Mouse (Mus musculus): ENCODE data around the gene Fut2. TPM values are rescaled to one million over a fixed set of nuclear protein-coding genes. Genes with fewer than 3 reads are reported as not detected.

Gene Fut2
- polyA plus RNA-seq (2015; fragmentation: Nextera tagmentation; extraction: Ambion mirVana), result 2.7 and 2.9 TPM in 2 replicates

GRCm38 (mm10) chr7:45666161-45666560 lies at the start of gene Fut2:
Gene Fut2, minus strand, starts transcription at chr7:45666394.

DNA sequence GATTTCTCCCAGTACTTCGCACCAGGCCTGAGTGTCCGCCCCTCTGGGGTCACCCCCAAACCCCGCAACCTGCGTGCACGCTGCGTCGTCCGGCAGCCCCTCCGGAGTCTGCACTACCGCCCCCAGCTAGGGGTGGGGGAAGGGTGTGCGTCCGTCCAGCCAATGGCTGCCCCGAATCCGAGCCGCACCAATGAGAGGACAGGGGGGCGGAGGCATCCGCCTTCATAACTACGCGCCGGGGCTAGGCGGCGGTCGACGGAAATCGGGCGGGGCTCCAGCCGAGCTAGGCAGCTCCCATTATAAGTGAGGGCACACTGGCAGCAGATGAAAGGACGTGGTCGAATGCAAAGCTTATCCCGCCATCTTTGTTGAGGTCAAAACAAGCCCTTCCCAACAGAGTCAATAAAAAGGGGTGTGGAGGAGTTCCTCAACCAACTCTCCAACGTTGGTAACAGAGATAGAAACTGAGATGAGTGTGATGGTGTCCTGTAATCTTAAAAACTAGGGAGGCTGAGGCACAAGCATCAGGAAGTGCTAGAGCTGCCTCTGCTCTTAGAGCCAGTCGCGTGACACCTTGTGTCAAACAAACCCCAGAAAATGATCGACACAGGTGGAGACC lies 49.0 kb upstream of the Fut2 start, which contains the start of gene Rpl18:
TSS of gene Rpl18 (plus strand) at position 368 of the 619 bp plus-strand sequence.

DNA sequence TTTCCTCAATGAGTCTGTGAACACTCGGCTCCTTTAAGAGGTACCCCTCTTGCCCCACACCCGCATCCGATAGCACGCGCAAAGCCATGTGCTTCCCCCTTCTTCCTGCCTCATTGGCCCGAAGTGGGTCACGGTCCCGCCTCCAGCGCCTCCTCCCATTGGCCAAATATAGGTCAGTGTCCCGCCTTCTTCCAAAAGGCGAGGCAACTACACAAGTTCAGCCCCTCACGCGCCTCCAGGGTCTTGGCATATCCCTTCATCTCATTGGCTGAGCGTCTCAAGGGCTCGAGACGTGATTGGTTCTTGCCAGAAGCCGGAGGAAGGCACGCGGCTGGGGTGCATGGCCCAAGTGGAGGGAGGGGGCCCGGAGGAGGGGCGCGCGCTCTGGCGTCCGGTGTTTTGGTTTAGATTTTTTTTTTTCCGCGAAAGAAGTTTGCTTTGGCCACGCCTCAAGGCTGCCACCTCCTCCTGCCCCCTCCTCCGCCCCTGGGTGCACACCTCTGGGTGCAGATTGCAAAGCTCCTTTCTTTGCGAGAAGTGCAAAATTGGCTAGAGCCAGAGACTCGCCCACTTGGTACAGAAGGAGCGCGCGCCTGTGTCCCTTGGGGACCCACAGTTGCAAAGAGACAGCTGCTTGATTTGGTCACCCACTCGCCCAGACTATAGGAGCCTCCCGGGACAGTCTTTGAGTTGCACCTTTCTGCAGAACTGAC lies 38.7 kb upstream of the Fut2 start, which contains the start of gene Dbp:
TSS of gene Dbp (plus strand) at position 359 of the 713 bp plus-strand sequence.

GRCm38 (mm10) chr7:45699523-45700141 lies 33.4 kb upstream of the Fut2 start, which contains the start of gene Car11:
Gene Car11, plus strand, starts transcription at chr7:45699843.

GRCm38 (mm10) chr7:45693921-45694591 lies 27.9 kb upstream of the Fut2 start, which contains the start of gene Sec1:
Gene Sec1, minus strand, starts transcription at chr7:45694402.

DNA sequence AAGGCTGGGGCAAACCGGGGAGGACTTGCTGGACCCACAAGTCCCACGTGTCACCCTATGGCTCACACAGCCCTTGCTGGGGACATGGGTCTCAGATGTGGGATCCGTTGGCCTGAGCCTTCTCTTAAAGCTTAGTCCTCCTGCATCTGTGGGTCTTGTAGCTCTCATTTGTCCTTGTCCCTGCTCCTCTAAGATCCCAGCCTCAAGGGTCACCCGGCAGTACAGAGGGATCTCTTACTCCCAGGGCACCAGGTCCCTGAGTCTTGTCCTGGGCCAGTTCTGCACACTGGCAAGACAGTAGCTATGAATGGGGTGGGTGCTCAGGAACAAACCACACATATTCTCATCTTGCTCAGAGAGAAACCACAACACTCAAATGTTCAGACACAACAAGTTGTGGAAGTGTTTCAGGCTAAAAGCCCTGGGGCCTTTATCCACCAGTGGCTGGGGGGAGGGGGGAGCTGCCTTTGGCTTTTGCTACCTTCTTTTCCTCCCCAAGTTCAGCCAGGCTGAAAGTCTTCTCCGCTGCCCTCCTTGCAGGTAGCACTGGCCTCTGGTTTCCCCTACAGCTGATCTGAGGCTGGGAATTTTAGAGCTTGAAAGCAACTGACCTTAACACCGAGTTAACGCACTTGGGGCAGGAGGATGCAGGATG lies 17.3 kb upstream of the Fut2 start, which contains the start of gene Ntn5:
TSS of gene Ntn5 (plus strand) at position 627 of the 655 bp plus-strand sequence.

DNA sequence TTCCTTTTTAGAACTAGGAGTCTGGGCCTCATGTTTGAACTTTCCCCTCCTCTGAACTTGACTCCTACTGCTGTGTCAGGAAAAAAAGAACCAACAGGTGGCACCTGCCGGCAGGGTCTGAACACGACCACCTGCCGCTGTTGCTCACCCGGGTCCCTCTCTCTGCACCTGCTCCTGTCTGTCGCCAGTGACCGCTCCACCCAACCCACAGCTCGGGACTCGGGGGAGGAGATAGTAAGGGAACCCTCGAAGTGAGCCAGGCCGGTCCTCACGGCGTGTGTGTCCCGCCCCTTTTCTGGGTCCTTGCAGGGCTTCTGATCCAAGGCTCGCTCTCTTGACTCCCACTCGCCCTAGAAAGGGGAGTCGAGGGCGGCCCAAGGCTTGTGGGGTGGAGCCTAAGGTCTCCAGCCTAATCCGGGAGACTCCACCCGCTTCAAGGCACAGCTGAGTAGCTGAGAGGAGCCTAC lies 26.6 kb downstream of the Fut2 start, which contains the start of gene Mamstr:
TSS of gene Mamstr (plus strand) at position 417 of the 467 bp plus-strand sequence.

GRCm38 (mm10) chr7:45627261-45627660 lies 38.9 kb downstream of the Fut2 start, which contains the start of gene Rasip1:
Gene Rasip1, plus strand, starts transcription at chr7:45627488.

DNA sequence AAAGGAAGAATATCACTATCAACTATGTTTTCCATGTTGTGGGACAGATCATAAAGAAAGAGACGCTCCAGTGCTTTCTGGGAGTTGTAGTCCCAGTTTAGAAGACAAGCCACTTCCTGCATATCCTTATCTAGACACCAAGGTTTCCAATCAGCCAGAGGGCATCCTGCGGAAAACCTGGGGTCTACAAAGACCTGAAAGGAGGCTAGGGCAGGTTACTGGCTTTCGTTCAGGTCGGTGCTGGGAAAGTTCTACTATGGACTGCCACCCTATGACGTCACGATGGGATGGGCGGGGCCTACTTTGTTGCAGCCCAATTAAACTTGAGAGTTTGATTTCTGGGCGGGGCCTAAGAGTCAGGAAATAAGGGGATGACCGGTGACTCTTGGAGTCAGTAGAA lies 44.8 kb downstream of the Fut2 start, which contains the start of gene Izumo1:
TSS of gene Izumo1 (plus strand) at position 369 of the 400 bp plus-strand sequence.

GRCm38 (mm10) chr7:45617042-45617695 lies 49.0 kb downstream of the Fut2 start, which contains the start of gene Fut1:
Gene Fut1, plus strand, starts transcription at chr7:45617289.

Other genes starting within 250 kb of the Fut2 start
- gene Lhb, start 245.6 kb downstream of the Fut2 start, polyA plus RNA-seq (2015; fragmentation: Nextera tagmentation; extraction: Ambion mirVana), result not detected in 2 replicates
- gene Gys1, start 231.6 kb downstream of the Fut2 start, polyA plus RNA-seq (2015; fragmentation: Nextera tagmentation; extraction: Ambion mirVana), result 58.4 and 71.6 TPM in 2 replicates
- 42.6 and 47.1 TPM in 2 replicates for gene Ruvbl2, start 228.3 kb downstream of the Fut2 start, polyA plus RNA-seq (2015; fragmentation: Nextera tagmentation; extraction: Ambion mirVana)
- 3,306 and 5,466 TPM in 2 replicates for gene Ftl1, start 206.5 kb downstream of the Fut2 start, polyA plus RNA-seq (2015; fragmentation: Nextera tagmentation; extraction: Ambion mirVana)
- 169 and 185 TPM in 2 replicates for gene Bax, start 199.5 kb downstream of the Fut2 start, polyA plus RNA-seq (2015; fragmentation: Nextera tagmentation; extraction: Ambion mirVana)
- 0.48 and 0.69 TPM in 2 replicates for gene Tulp2, start 184.5 kb downstream of the Fut2 start, polyA plus RNA-seq (2015; fragmentation: Nextera tagmentation; extraction: Ambion mirVana)
- gene Gm45808, start 179.6 kb downstream of the Fut2 start, polyA plus RNA-seq (2015; fragmentation: Nextera tagmentation; extraction: Ambion mirVana), result not detected in 2 replicates
- 2.6 and 3.0 TPM in 2 replicates for gene Dhdh, start 177.6 kb downstream of the Fut2 start, polyA plus RNA-seq (2015; fragmentation: Nextera tagmentation; extraction: Ambion mirVana)
- 170 and 174 TPM in 2 replicates for gene Nucb1, start 156.0 kb downstream of the Fut2 start, polyA plus RNA-seq (2015; fragmentation: Nextera tagmentation; extraction: Ambion mirVana)
- 18.5 and 26.0 TPM in 2 replicates for gene Ppp1r15a, start 140.1 kb downstream of the Fut2 start, polyA plus RNA-seq (2015; fragmentation: Nextera tagmentation; extraction: Ambion mirVana)
- 2.5 and 2.8 TPM in 2 replicates for gene Plekha4, start 140.1 kb downstream of the Fut2 start, polyA plus RNA-seq (2015; fragmentation: Nextera tagmentation; extraction: Ambion mirVana)
- 15.2 and 15.7 TPM in 2 replicates for gene Hsd17b14, start 111.5 kb downstream of the Fut2 start, polyA plus RNA-seq (2015; fragmentation: Nextera tagmentation; extraction: Ambion mirVana)
- gene Bcat2, start 96.2 kb downstream of the Fut2 start, polyA plus RNA-seq (2015; fragmentation: Nextera tagmentation; extraction: Ambion mirVana), result 28.3 TPM in 2 replicates
- gene Fgf21, start 50.9 kb downstream of the Fut2 start, polyA plus RNA-seq (2015; fragmentation: Nextera tagmentation; extraction: Ambion mirVana), result 0.17 and 0.23 TPM in 2 replicates
- not detected in 2 replicates for gene Fut1, start 49.1 kb downstream of the Fut2 start, polyA plus RNA-seq (2015; fragmentation: Nextera tagmentation; extraction: Ambion mirVana)
- 0.17 TPM in 1 of 2 replicates, not detected in the other for gene Izumo1, start 44.6 kb downstream of the Fut2 start, polyA plus RNA-seq (2015; fragmentation: Nextera tagmentation; extraction: Ambion mirVana)
- gene Rasip1, start 38.9 kb downstream of the Fut2 start, polyA plus RNA-seq (2015; fragmentation: Nextera tagmentation; extraction: Ambion mirVana), result 3.9 and 4.1 TPM in 2 replicates
- 4.6 and 5.5 TPM in 2 replicates for gene Mamstr, start 26.4 kb downstream of the Fut2 start, polyA plus RNA-seq (2015; fragmentation: Nextera tagmentation; extraction: Ambion mirVana)
- not detected in 2 replicates for gene Ntn5, start 17.6 kb upstream of the Fut2 start, polyA plus RNA-seq (2015; fragmentation: Nextera tagmentation; extraction: Ambion mirVana)
- gene Sec1, start 28.0 kb upstream of the Fut2 start, polyA plus RNA-seq (2015; fragmentation: Nextera tagmentation; extraction: Ambion mirVana), result 0.10 TPM in 1 of 2 replicates, not detected in the other
- gene Car11, start 33.4 kb upstream of the Fut2 start, polyA plus RNA-seq (2015; fragmentation: Nextera tagmentation; extraction: Ambion mirVana), result 3.4 and 4.0 TPM in 2 replicates
- gene Dbp, start 38.7 kb upstream of the Fut2 start, polyA plus RNA-seq (2015; fragmentation: Nextera tagmentation; extraction: Ambion mirVana), result 4.3 and 5.1 TPM in 2 replicates
- gene Rpl18, start 49.1 kb upstream of the Fut2 start, polyA plus RNA-seq (2015; fragmentation: Nextera tagmentation; extraction: Ambion mirVana), result 683 and 783 TPM in 2 replicates
- gene Sphk2, start 51.6 kb upstream of the Fut2 start, polyA plus RNA-seq (2015; fragmentation: Nextera tagmentation; extraction: Ambion mirVana), result 15.2 and 16.7 TPM in 2 replicates
- 0.64 and 0.82 TPM in 2 replicates for gene Fam83e, start 54.8 kb upstream of the Fut2 start, polyA plus RNA-seq (2015; fragmentation: Nextera tagmentation; extraction: Ambion mirVana)
- not detected in 2 replicates for gene Spaca4, start 59.4 kb upstream of the Fut2 start, polyA plus RNA-seq (2015; fragmentation: Nextera tagmentation; extraction: Ambion mirVana)
- gene Lmtk3, start 117.3 kb upstream of the Fut2 start, polyA plus RNA-seq (2015; fragmentation: Nextera tagmentation; extraction: Ambion mirVana), result 0.10 and 0.21 TPM in 2 replicates
- 0.40 and 0.69 TPM in 2 replicates for gene Sult2b1, start 118.3 kb upstream of the Fut2 start, polyA plus RNA-seq (2015; fragmentation: Nextera tagmentation; extraction: Ambion mirVana)
- 49.2 and 49.5 TPM in 2 replicates for gene Cyth2, start 148.2 kb upstream of the Fut2 start, polyA plus RNA-seq (2015; fragmentation: Nextera tagmentation; extraction: Ambion mirVana)
- 0.16 and 0.28 TPM in 2 replicates for gene Kcnj14, start 158.4 kb upstream of the Fut2 start, polyA plus RNA-seq (2015; fragmentation: Nextera tagmentation; extraction: Ambion mirVana)
- 27.8 and 30.1 TPM in 2 replicates for gene Grwd1, start 164.6 kb upstream of the Fut2 start, polyA plus RNA-seq (2015; fragmentation: Nextera tagmentation; extraction: Ambion mirVana)
- gene Kdelr1, start 206.4 kb upstream of the Fut2 start, polyA plus RNA-seq (2015; fragmentation: Nextera tagmentation; extraction: Ambion mirVana), result 59.9 and 61.7 TPM in 2 replicates
- 0.65 and 0.74 TPM in 2 replicates for gene Grin2d, start 212.0 kb upstream of the Fut2 start, polyA plus RNA-seq (2015; fragmentation: Nextera tagmentation; extraction: Ambion mirVana)
- gene Syngr4, start 230.3 kb upstream of the Fut2 start, polyA plus RNA-seq (2015; fragmentation: Nextera tagmentation; extraction: Ambion mirVana), result 0.39 and 0.41 TPM in 2 replicates
- 3.6 and 4.0 TPM in 2 replicates for gene Tmem143, start 230.5 kb upstream of the Fut2 start, polyA plus RNA-seq (2015; fragmentation: Nextera tagmentation; extraction: Ambion mirVana)

All from urinary bladder, postnatal 0 days (tissue).